11 mouse cellular contexts compared by ENCODE assay signal in the genomic region with DNA sequence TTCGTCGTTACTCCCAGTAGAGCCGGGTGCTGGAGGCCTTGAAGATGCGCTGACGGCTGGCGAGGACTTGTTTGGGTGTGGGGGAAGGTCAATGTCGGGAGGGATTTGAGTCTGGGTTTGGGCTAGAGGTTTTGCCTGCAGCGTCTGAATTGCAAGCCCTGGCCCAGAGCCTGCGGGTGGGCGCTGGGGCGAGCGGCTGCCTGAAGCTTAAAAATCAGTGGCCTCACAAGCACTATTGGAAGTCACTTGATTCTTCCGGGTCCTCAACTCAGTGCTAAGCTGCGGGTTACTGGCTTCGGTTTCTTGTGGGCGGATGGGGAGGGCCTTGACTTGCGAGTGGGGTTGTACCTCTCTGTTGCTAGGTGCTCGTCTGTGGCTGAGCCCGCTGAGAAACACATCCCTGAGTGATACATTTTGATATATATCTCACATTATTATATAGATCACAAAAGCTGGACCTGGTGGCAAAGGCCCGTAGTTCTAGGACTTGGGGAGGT. TPM values are rescaled to one million over a fixed set of nuclear protein-coding genes. Genes with fewer than 3 reads are reported as not detected.
DNase-seq lines count a peak whose midpoint lies in the region; ATAC-seq lines count a peak whose summit lies in the region.
"Had no signal": no experiment of that assay in that cellular context is flagged by ENCODE, and none has a peak within 500 bp of the region (broad histone marks: within the 10 kb centered on the region; RNA-seq: fewer than 3 reads in every experiment).

No protein-coding gene starts in this region.

- peak overlapping the region; percentile 70 for H3K27ac ChIP-seq in heart, embryonic 10.5 days
- H3K27ac ChIP-seq: kidney, postnatal 0 days; liver, embryonic 15.5 days had no signal

- 8% methylated on average over 20 of the region's 20 CpGs for WGBS in heart, embryonic 10.5 days

- H3K4me1 ChIP-seq in heart, embryonic 10.5 days: peaks cover 51% of the 10 kb centered on the region
- H3K4me1 ChIP-seq: liver, embryonic 15.5 days had no signal

- H3K9me3 ChIP-seq in heart, embryonic 10.5 days: no peaks in the 10 kb centered on the region
- H3K9me3 ChIP-seq: liver, embryonic 15.5 days had no signal

- intact Hi-C loops in heart, postnatal 36 days (cut with DNase I): no loop called here

- H3K36me3 ChIP-seq in heart, embryonic 10.5 days: no peaks in the 10 kb centered on the region
- H3K36me3 ChIP-seq: liver, embryonic 15.5 days had no signal

- H3K4me3 ChIP-seq in heart, embryonic 10.5 days: peak overlapping the region; percentile 31
- H3K4me3 ChIP-seq: liver, embryonic 15.5 days had no signal

- no peak for DNase-seq in heart, embryonic 10.5 days (ENCODE audit: low spot score)
- DNase-seq in heart, postnatal 36 days: no peak
- DNase-seq in spleen, postnatal 36 days (ENCODE audit: low spot score in 2 of 2): peak; percentile 38 to 39
- no peak for DNase-seq in spleen, adult 12 weeks (ENCODE audit: low spot score)
- DNase-seq in thymus, postnatal 36 days: peak; percentile 52 to 64
- DNase-seq in lung, postnatal 25 days (ENCODE audit: low spot score): no peak
- no peak for DNase-seq in frontal cortex, postnatal 14 days (ENCODE audit: low spot score in 2 of 2)

- peaks cover 29% of the 10 kb centered on the region for H3K27me3 ChIP-seq in heart, embryonic 10.5 days (ENCODE audit: insufficient read depth, poor library complexity, severe bottlenecking)
- H3K27me3 ChIP-seq: CH12.LX had no signal

- ATAC-seq in inflammation-experienced regulatory T-cells, adult 6 months: peak; percentile 99

RNA-seq across cellular contexts. Expression of a gene that starts 0.6 kb away (rescaled TPM):
- polyA plus RNA-seq in heart, embryonic 10.5 days (2016; fragmentation: Nextera tagmentation; extraction: Ambion mirVana): 0.51 and 1.3 TPM in 2 replicates
- total RNA-seq in heart, postnatal 36 days (2021): not detected
- polyA plus RNA-seq in inflammation-experienced regulatory T-cells, adult 6 months (2017; shearing (Covaris generic)): 1 to 10 TPM in 2 of 3 experiments, under 1 TPM in 1; 0.73 to 2.6 (median 2.5) TPM
- total RNA-seq: CH12.LX had no signal
- polyA plus RNA-seq: kidney, postnatal 0 days; liver, embryonic 15.5 days had no signal

RNA-seq across cellular contexts. Expression of a gene that starts 4.7 kb away (rescaled TPM):
- polyA plus RNA-seq in heart, embryonic 10.5 days (2016; fragmentation: Nextera tagmentation; extraction: Ambion mirVana): 0.68 and 1.3 TPM in 2 replicates
- 100 to 1,000 TPM; 213 to 241 TPM for total RNA-seq in heart, postnatal 36 days (2021)
- polyA plus RNA-seq in inflammation-experienced regulatory T-cells, adult 6 months (2017; shearing (Covaris generic)): under 1 TPM in 2 of 3 experiments, not detected in 1; 0.20 to 0.42 TPM

RNA-seq across cellular contexts. Expression of a gene that starts 29.9 kb away (rescaled TPM):
- not detected in 2 replicates for polyA plus RNA-seq in heart, embryonic 10.5 days (2016; fragmentation: Nextera tagmentation; extraction: Ambion mirVana)
- total RNA-seq in heart, postnatal 36 days (2021): not detected
- polyA plus RNA-seq in inflammation-experienced regulatory T-cells, adult 6 months (2017; shearing (Covaris generic)): not detected
- total RNA-seq: CH12.LX had no signal
- polyA plus RNA-seq: kidney, postnatal 0 days; liver, embryonic 15.5 days had no signal

RNA-seq across cellular contexts. Expression of a gene that starts 43.8 kb away (rescaled TPM):
- polyA plus RNA-seq in heart, embryonic 10.5 days (2016; fragmentation: Nextera tagmentation; extraction: Ambion mirVana): 0.15 TPM in 1 of 2 replicates, not detected in the other
- total RNA-seq in heart, postnatal 36 days (2021): 1 to 10 TPM; 2.3 to 4.3 TPM
- polyA plus RNA-seq in inflammation-experienced regulatory T-cells, adult 6 months (2017; shearing (Covaris generic)): not detected
- total RNA-seq: CH12.LX had no signal

Comparison
In these comparisons a context has a peak if more than half of its experiments do, and no peak if none do; other contexts are left out.
1. DNase-seq: peak in spleen, postnatal 36 days (2 of 2) and thymus, postnatal 36 days (2 of 2); none in heart, embryonic 10.5 days (single experiment), heart, postnatal 36 days (0 of 2), spleen, adult 12 weeks (single experiment), lung, postnatal 25 days (single experiment) and frontal cortex, postnatal 14 days (0 of 2).